Mouse (Mus musculus): ENCODE results near the gene Bloc1s6. TPM values are rescaled to one million over a fixed set of nuclear protein-coding genes. Genes with fewer than 3 reads are reported as not detected.

Bloc1s6 gene
- 46.5 TPM for polyA plus RNA-seq (2015; fragmentation: Illumina TruSeq; extraction: RNeasy Lipid Tissue Mini Kit (QIAGEN cat#74804); ENCODE audit: insufficient read depth, low replicate concordance)

DNA sequence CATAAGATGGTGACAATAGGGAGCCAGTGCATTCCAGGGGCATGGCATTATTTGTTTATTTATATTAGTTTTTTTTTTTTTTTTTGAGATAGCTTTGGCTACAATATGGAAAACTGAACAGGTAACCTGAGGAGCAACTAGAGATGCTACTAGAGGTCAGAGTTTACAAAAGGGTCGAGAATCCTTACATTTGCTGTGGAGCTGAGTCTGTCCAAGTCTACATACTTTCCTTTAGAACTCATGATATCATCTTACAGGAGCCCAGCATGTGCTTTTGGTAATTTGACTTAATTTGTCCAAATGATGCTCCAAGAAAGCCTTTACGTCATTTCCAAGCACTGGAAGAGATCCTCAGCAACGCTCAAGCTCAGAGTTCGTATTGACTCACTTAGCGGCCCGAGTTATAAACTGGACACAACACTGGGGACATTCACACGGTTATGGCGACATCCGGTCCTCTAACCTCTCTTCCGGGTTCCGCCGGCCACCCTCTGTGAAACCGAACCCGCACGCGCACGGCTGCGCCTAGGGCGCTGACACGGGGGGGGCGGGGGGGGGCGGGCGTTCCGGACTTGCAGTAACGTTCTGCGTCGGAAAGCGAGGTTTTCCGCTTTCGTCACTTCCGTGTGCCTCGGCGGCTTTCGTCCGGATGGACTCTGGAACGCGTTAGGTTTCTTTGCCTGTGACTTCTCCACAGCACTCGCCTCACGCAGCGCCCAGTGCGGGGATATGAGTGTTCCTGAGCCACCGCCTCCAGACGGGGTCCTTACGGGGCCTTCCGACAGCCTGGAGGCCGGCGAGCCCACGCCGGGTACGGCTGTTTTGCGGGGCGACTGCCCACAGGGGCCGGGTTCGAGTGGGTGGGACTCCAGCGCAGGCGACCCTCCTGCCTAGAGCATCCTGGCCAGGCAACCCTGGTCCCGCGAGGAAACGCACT is at the start of gene Bloc1s6:
Gene Bloc1s6, plus strand, starts transcription at position 610 of the 937 bp plus-strand sequence.

DNA sequence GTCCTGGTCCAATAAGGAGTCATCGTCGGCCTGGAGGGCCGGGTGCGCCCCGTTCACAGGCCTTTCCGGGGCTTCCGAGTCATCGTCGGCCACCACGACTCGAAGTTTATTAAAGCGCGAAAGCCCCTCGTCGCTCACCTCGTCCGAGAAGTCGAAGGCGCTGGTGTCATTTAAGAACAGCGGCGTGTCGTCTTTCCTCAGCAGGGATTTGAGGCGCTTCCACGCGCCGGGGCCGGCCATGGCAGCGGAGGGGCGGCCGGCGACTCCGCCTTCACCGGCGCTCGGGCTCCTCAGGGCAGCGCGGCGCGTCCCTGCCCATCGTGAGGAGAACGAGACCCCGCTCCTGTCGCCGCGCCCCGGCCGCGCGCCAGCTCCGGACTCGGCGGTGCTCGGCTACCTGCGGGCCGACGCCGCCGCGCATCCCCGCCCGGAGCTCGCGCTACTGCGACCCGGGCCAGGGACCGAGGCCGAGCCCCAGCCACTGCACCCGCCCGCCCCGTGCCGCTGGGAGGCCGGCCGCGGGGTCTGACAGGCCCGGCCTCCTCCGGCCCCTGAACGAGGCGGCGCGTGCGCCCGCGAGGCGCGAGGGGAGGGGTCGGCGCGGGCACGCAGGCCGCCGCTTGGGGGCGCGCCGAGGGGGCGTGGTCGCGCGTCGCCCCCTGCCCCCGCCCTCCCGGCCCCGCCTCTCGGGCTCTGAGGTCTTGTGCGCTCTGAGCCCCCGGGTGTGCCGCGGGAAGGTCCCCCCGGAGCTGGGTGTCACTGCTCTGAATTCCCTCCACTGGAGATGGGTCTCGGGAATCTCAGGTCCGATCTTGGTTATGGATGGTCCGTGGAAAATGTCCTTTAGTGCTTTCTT is 35.9 kb upstream of the Bloc1s6 start, which contains the start of gene Slc30a4:
Gene Slc30a4, minus strand, starts transcription at position 483 of the 856 bp plus-strand sequence.

DNA sequence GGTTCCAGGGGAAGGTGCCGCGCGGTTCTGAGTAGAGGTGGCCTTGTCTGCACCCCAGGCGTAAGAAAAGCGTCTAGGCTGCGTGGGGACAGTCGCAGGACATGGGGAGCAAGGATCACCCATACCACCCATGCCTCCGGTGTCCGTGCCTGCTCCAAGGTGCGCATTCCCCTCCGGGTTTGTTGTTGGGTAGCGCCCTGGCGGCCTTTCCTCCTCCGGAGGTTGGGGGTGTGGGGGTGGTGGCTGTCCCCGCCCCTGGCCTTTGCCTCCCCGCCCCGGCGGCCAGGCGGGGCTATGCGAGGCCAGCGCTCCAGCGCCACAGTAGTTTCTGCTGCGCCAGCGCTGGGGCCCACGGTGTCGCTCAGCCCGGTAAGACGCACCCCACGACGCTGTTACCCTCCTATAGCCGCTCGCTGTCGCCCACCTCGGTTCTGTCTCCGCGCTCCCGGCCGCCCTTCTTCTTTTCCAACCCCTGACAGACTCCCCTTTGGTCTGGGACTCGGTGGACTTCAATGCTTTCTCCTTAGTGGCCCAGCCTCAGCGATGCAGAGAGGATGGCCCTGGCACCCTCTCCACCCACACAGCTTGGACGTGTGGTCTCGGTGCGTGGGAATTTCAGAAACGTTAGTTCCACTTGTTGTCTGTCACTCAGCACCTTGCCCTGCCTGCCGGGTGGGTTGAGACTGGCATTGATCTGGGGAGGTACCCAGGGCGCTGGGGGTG is 26.9 kb downstream of the Bloc1s6 start, which contains the start of gene Sqor:
Gene Sqor, plus strand, starts transcription at position 167 of the 723 bp plus-strand sequence.

Other genes starting within 250 kb of the Bloc1s6 start
- gene Gatm, start 127.2 kb upstream of the Bloc1s6 start, polyA plus RNA-seq (2015; fragmentation: Illumina TruSeq; extraction: RNeasy Lipid Tissue Mini Kit (QIAGEN cat#74804); ENCODE audit: insufficient read depth, low replicate concordance): 25.4 TPM
- 0.61 TPM for gene AA467197, start 101.5 kb upstream of the Bloc1s6 start, polyA plus RNA-seq (2015; fragmentation: Illumina TruSeq; extraction: RNeasy Lipid Tissue Mini Kit (QIAGEN cat#74804); ENCODE audit: insufficient read depth, low replicate concordance)
- gene Slc30a4, start 35.8 kb upstream of the Bloc1s6 start, polyA plus RNA-seq (2015; fragmentation: Illumina TruSeq; extraction: RNeasy Lipid Tissue Mini Kit (QIAGEN cat#74804); ENCODE audit: insufficient read depth, low replicate concordance): 17.9 TPM
- gene Sqor, start 26.7 kb downstream of the Bloc1s6 start, polyA plus RNA-seq (2015; fragmentation: Illumina TruSeq; extraction: RNeasy Lipid Tissue Mini Kit (QIAGEN cat#74804); ENCODE audit: insufficient read depth, low replicate concordance): 19.1 TPM